Mouse (Mus musculus): ENCODE results near the gene Psmb11. TPM values are rescaled to one million over a fixed set of nuclear protein-coding genes. Genes with fewer than 3 reads are reported as not detected.
A peak's percentile ranks its signal among the peaks of the same experiment; 100 is the strongest.

The Psmb11 gene
- total and polyA plus RNA-seq, 2 experiments from 2014 or later, result not detected

DNA sequence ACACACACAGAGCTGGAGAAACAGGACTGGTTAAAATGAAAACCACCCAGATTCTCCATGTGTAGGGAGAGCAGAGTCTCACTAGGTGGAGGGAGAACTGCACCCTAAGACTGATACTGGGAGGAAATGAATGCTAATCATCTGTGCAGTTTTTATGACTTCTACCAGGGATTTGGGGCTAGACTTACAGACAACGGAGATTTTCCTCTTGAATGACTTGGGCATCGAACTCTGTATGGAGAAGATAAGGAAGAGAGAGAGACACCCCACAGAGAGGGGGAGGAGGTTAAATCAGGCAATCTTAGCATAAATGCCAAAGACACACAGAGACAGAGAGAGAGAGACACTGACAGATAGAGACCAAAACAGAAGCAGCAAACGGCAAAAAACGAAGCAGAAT lies 26.7 kb downstream of the Psmb11 start:
- Histone ChIP-seq H3K9me3 (replicated peaks; ENCODE audit: control insufficient read depth, low read length) (no peaks in the 10 kb centered on the region), H3K4me3 (ENCODE audit: low read depth, low read length) (no peak overlapping the region), H3K4me1 (ENCODE audit: control insufficient read depth, insufficient read depth) (peaks cover 4% of the 10 kb centered on the region), H3K27ac (ENCODE audit: low read depth) (no peak overlapping the region), H3K4me2 (ENCODE audit: low read depth, low read length) (no peak overlapping the region), H3K27me3 (ENCODE audit: control insufficient read depth, insufficient read depth, low read length) (no peaks in the 10 kb centered on the region), H3K9ac (replicated peaks; ENCODE audit: low read depth, low read length) (no peak overlapping the region), H3K36me3 (replicated peaks; ENCODE audit: control insufficient read depth, insufficient read depth, low read length) (peaks cover 85% of the 10 kb centered on the region)
- WGBS, result 76% methylated on average over 4 of the region's 4 CpGs
- TF ChIP-seq EP300 (IDR thresholded peaks at IDR 0.05; ENCODE audit: low read depth) (no peak), CTCF (IDR thresholded peaks at IDR 0.05; ENCODE audit: low read depth) (no peak)
- ATAC-seq (ENCODE audit: insufficient read depth, low read depth) (no peak), DNase-seq (ENCODE audit: low spot score) (no peak)

DNA sequence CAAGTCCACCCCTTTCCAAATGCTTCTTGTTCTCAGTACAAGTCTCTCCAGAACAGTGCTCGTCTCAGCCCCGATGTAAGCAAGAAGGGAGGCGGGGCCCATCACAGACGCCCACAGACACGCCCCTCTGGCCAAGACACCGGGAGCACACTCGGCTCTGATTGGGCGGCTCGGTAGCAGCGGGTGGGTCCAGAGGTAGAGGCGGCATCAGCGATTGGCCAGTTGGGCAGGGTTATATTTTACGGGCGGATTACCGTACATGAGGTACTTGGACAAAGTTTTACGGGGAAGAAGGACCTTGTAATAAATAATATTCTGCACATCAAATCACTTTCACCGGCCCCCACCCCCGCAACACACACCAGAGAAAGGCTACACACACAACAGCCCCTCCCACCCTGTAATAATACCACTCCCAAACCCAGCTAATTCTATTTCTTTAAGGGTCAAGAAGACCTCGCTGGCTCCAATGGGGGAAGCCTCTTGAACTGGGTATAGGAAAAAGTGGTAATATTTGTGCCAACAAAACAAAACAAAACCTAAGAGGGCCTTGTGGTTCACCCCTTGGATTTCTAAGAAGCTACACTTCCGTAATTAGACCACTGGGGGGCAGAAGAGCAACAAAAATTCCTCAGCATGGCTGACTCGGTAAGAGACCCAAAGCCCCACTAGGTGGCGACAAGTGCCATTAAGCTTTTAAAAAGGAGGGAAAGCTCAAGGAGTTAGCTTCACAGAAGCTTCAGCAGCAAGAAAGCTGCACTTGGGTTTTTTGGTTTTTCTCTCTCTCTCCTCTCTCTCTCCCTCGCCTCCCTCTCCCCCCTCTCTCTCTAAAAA lies 29.6 kb downstream of the Psmb11 start:
- DNase-seq (ENCODE audit: low spot score), result peak; percentile 88
- H3K4me3 ChIP-seq (ENCODE audit: low read depth, low read length), result no peak overlapping the region
- no peak overlapping the region for H3K4me2 ChIP-seq (ENCODE audit: low read depth, low read length)
- no peaks in the 10 kb centered on the region for H3K9me3 ChIP-seq (replicated peaks; ENCODE audit: control insufficient read depth, low read length)
- H3K36me3 ChIP-seq (replicated peaks; ENCODE audit: control insufficient read depth, insufficient read depth, low read length), result peaks cover 70% of the 10 kb centered on the region
- H3K27ac ChIP-seq (ENCODE audit: low read depth), result no peak overlapping the region
- peak; percentile 37; the same call in 1 of the 2 replicates for ATAC-seq (ENCODE audit: insufficient read depth, low read depth)
- WGBS, result 56% methylated on average over 23 of the region's 23 CpGs
- H3K4me1 ChIP-seq (ENCODE audit: control insufficient read depth, insufficient read depth), result peaks cover 6% of the 10 kb centered on the region
- H3K27me3 ChIP-seq (ENCODE audit: control insufficient read depth, insufficient read depth, low read length), result no peaks in the 10 kb centered on the region
- H3K9ac ChIP-seq (replicated peaks; ENCODE audit: low read depth, low read length), result no peak overlapping the region
- TF ChIP-seq EP300 (IDR thresholded peaks at IDR 0.05; ENCODE audit: low read depth) (no peak), CTCF (IDR thresholded peaks at IDR 0.05; ENCODE audit: low read depth) (peak; percentile 96)

DNA sequence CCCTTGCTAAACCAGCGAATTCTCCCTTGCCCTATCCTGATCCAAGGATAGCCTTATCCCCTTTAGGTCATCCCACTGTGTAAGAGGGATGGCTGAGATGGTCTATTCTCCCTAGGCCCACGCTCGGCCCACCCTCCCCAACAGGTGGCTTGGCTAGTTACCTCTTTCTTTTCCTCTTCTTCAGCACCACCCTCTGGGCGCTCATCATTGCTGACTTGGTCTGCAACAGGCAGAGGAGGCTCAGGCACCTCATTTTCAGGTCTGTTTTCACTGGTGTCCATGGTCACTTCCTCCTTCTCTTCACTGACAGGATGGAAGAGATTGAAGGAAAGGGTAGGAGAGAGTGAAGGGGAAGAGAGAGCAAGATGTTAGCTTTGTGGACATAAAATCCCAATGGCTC lies 30.3 kb downstream of the Psmb11 start:
- Histone ChIP-seq H3K27ac (ENCODE audit: low read depth) (no peak overlapping the region), H3K36me3 (replicated peaks; ENCODE audit: control insufficient read depth, insufficient read depth, low read length) (peaks cover 70% of the 10 kb centered on the region), H3K9ac (replicated peaks; ENCODE audit: low read depth, low read length) (no peak overlapping the region), H3K9me3 (replicated peaks; ENCODE audit: control insufficient read depth, low read length) (no peaks in the 10 kb centered on the region), H3K4me2 (ENCODE audit: low read depth, low read length) (no peak overlapping the region), H3K4me1 (ENCODE audit: control insufficient read depth, insufficient read depth) (peaks cover 6% of the 10 kb centered on the region), H3K27me3 (ENCODE audit: control insufficient read depth, insufficient read depth, low read length) (no peaks in the 10 kb centered on the region), H3K4me3 (ENCODE audit: low read depth, low read length) (no peak overlapping the region)
- WGBS, result 64% methylated on average over 4 of the region's 4 CpGs
- ATAC-seq (ENCODE audit: insufficient read depth, low read depth) (no peak), DNase-seq (ENCODE audit: low spot score) (no peak)
- TF ChIP-seq CTCF (IDR thresholded peaks at IDR 0.05; ENCODE audit: low read depth) (no peak), EP300 (IDR thresholded peaks at IDR 0.05; ENCODE audit: low read depth) (no peak)

DNA sequence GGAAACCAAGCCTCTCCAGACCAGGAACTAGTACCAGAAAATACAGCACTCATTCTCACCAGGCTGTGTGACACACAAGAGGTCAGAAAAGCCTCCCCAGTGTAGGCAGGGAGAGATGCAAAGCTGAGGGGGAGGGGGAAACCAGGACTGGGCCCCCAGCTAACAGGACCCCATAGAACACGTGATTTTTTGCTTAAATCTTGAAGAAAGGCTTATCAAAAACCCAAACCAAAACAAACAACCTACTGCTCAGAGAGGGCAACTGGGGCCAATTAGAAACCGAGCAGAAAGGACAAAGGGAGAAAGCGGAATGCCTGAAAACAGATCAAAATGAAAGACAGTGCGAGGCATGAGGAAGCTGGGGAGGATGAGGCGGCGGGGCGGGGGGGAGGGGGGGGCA lies 31.6 kb downstream of the Psmb11 start:
- no peak for TF ChIP-seq CTCF (IDR thresholded peaks at IDR 0.05; ENCODE audit: low read depth)
- Histone ChIP-seq H3K4me3 (ENCODE audit: low read depth, low read length) (peak overlapping the region; percentile 69), H3K4me2 (ENCODE audit: low read depth, low read length) (peak overlapping the region; percentile 86), H3K27ac (ENCODE audit: low read depth) (peak overlapping the region; percentile 84), H3K4me1 (ENCODE audit: control insufficient read depth, insufficient read depth) (peaks cover 6% of the 10 kb centered on the region), H3K36me3 (replicated peaks; ENCODE audit: control insufficient read depth, insufficient read depth, low read length) (peaks cover 71% of the 10 kb centered on the region), H3K9me3 (replicated peaks; ENCODE audit: control insufficient read depth, low read length) (no peaks in the 10 kb centered on the region), H3K9ac (replicated peaks; ENCODE audit: low read depth, low read length) (peak overlapping the region; percentile 79), H3K27me3 (ENCODE audit: control insufficient read depth, insufficient read depth, low read length) (no peaks in the 10 kb centered on the region)
- DNase-seq (ENCODE audit: low spot score) (no peak), ATAC-seq (ENCODE audit: insufficient read depth, low read depth) (no peak)
- 1% methylated on average over 7 of the region's 7 CpGs for WGBS

DNA sequence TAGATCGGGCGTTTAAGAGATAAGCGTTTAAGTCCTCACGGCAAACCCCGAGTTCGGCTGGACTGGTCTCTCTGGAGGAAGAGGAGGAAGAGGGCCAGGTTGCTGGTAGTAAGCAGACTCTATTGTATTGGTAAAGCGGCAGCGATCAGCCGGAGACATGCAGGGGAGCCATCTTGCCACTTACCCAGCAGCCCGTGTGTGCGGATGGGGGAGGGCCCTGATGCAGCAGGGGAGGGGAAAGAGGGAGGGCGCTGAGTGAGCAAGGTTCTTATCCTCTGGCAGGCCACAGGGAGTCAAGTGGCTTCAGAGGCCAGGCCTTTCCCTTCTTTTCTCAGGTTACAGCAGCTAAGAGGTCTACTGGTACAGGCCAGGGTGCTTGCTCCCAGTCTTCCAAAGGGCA lies 32.3 kb downstream of the Psmb11 start:
- Histone ChIP-seq H3K4me3 (ENCODE audit: low read depth, low read length) (peak overlapping the region; percentile 69), H3K4me1 (ENCODE audit: control insufficient read depth, insufficient read depth) (peaks cover 6% of the 10 kb centered on the region), H3K9me3 (replicated peaks; ENCODE audit: control insufficient read depth, low read length) (no peaks in the 10 kb centered on the region), H3K27me3 (ENCODE audit: control insufficient read depth, insufficient read depth, low read length) (no peaks in the 10 kb centered on the region), H3K36me3 (replicated peaks; ENCODE audit: control insufficient read depth, insufficient read depth, low read length) (peaks cover 71% of the 10 kb centered on the region), H3K9ac (replicated peaks; ENCODE audit: low read depth, low read length) (peak overlapping the region; percentile 79), H3K4me2 (ENCODE audit: low read depth, low read length) (peak overlapping the region; percentile 86), H3K27ac (ENCODE audit: low read depth) (peak overlapping the region; percentile 84)
- 0% methylated on average over 12 of the region's 12 CpGs for WGBS
- TF ChIP-seq EP300 (IDR thresholded peaks at IDR 0.05; ENCODE audit: low read depth) (no peak), CTCF (IDR thresholded peaks at IDR 0.05; ENCODE audit: low read depth) (0 out of 2 replicates have a peak, but pooled peaks have one; percentile 4)
- DNase-seq (ENCODE audit: low spot score), result peak; percentile 97
- ATAC-seq (ENCODE audit: insufficient read depth, low read depth), result peak; percentile 95

Data from heart, postnatal 0 days (tissue).